Mouse (Mus musculus) lung, embryonic 14.5 days (tissue): ENCODE measurements around the gene Camk1g. TPM values are rescaled to one million over a fixed set of nuclear protein-coding genes. Genes with fewer than 3 reads are reported as not detected.

ENCODE experiments used
- ATAC-seq: fragments of 200-750 bp; cut with Nextera tagmentation; 2 replicates; pipeline ENCODE4 v1.8.0; 2017; ENCODE audit warnings: mild to moderate bottlenecking, moderate TSS enrichment, moderate library complexity; ENCODE audit not compliant: insufficient read depth
- DNase-seq: peaks from one replicate; pipeline ENCODE4 v3.0.0-alpha.2; 2015
- H3K27ac ChIP-seq: fragments of 300-500 bp; sonication (generic); 2 replicates; pipeline ENCODE4 v1.5.1; 2014; ENCODE audit warnings: low read depth, mild to moderate bottlenecking, moderate library complexity
- H3K27me3 ChIP-seq: fragments of 300-500 bp; sonication (generic); 2 replicates; pipeline ENCODE4 v1.6.1; 2014; ENCODE audit warnings: low read length, control low read depth; ENCODE audit not compliant: insufficient read depth
- H3K36me3 ChIP-seq: fragments of 300-500 bp; sonication (generic); 2 replicates; pipeline ENCODE4 v1.6.1; 2014; ENCODE audit warnings: control low read depth; ENCODE audit not compliant: insufficient read depth
- H3K4me1 ChIP-seq: fragments of 300-500 bp; sonication (generic); 2 replicates; pipeline ENCODE4 v1.6.1; 2014; ENCODE audit warnings: antibody characterized with exemption, control low read depth; ENCODE audit not compliant: insufficient read depth
- H3K4me2 ChIP-seq: fragments of 300-500 bp; sonication (generic); 2 replicates; pipeline ENCODE4 v1.6.1; 2014; ENCODE audit warnings: mild to moderate bottlenecking
- H3K4me3 ChIP-seq: fragments of 300-500 bp; sonication (generic); 2 replicates; pipeline ENCODE4 v1.5.1; 2014; ENCODE audit warnings: low read depth, low read length
- H3K9ac ChIP-seq: fragments of 300-500 bp; sonication (generic); 2 replicates; pipeline ENCODE4 v1.6.1; 2014
- H3K9me3 ChIP-seq: fragments of 300-500 bp; sonication (generic); 2 replicates; pipeline ENCODE4 v1.6.1; 2016; ENCODE audit warnings: low read depth, low read length, control low read depth
- CTCF ChIP-seq: IDR thresholded peaks from 2 replicates; pipeline ENCODE4 v1.5.1; 2016; ENCODE audit warnings: antibody characterized with exemption, low read depth
- WGBS: fragments of 180-500 bp; shearing (Covaris S2); extraction: QIAGEN DNeasy Blood & Tissue Kit; methylation state at CpG from one replicate; pipeline ENCODE4 v1.1.7; 2014; 5-methylcytosine and 5-hydroxymethylcytosine counted together
- polyA plus RNA-seq: library from polyadenylated mRNA; unstranded; fragments of >200 nt; fragmentation: Nextera tagmentation; extraction: Ambion mirVana; gene quantifications from 2 replicates; pipeline ENCODE4 v1.2.1, GENCODE M21; 2014

Camk1g gene
- polyA plus RNA-seq, 1 experiment from 2014 or later, result 28.4 TPM

- WGBS, result 62% methylated on average over 2 of the region's 2 CpGs
- no peak for ATAC-seq
- H3K27ac ChIP-seq, result no peak overlapping the region
- no peak for TF ChIP-seq CTCF
- H3K36me3 ChIP-seq, result no peaks in the 10 kb centered on the region
- no peak overlapping the region for H3K4me2 ChIP-seq
- no peak overlapping the region for H3K4me3 ChIP-seq
- no peak overlapping the region for H3K9ac ChIP-seq
- no peaks in the 10 kb centered on the region for H3K27me3 ChIP-seq
- no peak for DNase-seq
- peaks cover 15% of the 10 kb centered on the region; the same call in 1 of the 2 replicates for H3K4me1 ChIP-seq
- H3K9me3 ChIP-seq, result no peaks in the 10 kb centered on the region
Measured at GRCm38 (mm10) chr1:193387241-193387640, 17.1 kb upstream of the Camk1g start.

GRCm38 (mm10) chr1:193386136-193386535 lies 16.0 kb upstream of the Camk1g start:
- Histone ChIP-seq H3K4me2 (no peak overlapping the region), H3K27me3 (no peaks in the 10 kb centered on the region), H3K9me3 (no peaks in the 10 kb centered on the region), H3K4me1 (peaks cover 15% of the 10 kb centered on the region; the same call in 1 of the 2 replicates), H3K4me3 (no peak overlapping the region), H3K27ac (no peak overlapping the region), H3K9ac (no peak overlapping the region), H3K36me3 (no peaks in the 10 kb centered on the region)
- peak; percentile 36; the same call in 1 of the 2 replicates for ATAC-seq
- peak; percentile 95 for TF ChIP-seq CTCF
- WGBS, result under 1% methylated on average over 5 of the region's 5 CpGs
- peak; percentile 98 for DNase-seq

- Histone ChIP-seq H3K9me3 (no peaks in the 10 kb centered on the region), H3K27ac (peak overlapping the region; percentile 58; the same call in 1 of the 2 replicates), H3K36me3 (no peaks in the 10 kb centered on the region), H3K27me3 (no peaks in the 10 kb centered on the region), H3K4me1 (0 out of 2 replicates have a peak, but pooled peaks cover 9% of the 10 kb centered on the region), H3K4me3 (peak overlapping the region; percentile 40), H3K4me2 (peak overlapping the region; percentile 77), H3K9ac (peak overlapping the region; percentile 52)
- ATAC-seq (peak; percentile 68), DNase-seq (peak; percentile 85)
- peak; percentile 80 for TF ChIP-seq CTCF
- WGBS, result 2% methylated on average over 8 of the region's 8 CpGs
Measured at GRCm38 (mm10) chr1:193382841-193383462, 12.9 kb upstream of the Camk1g start.

- DNase-seq, result peak; percentile 91
- 2% methylated on average over 8 of the region's 8 CpGs for WGBS
- peak overlapping the region; percentile 71 for H3K27ac ChIP-seq
Measured at GRCm38 (mm10) chr1:193382435-193382834, 12.3 kb upstream of the Camk1g start.

GRCm38 (mm10) chr1:193381597-193382404 lies 11.7 kb upstream of the Camk1g start:
- H3K9ac ChIP-seq, result no peak overlapping the region
- H3K4me1 ChIP-seq, result 0 out of 2 replicates have a peak, but pooled peaks cover 9% of the 10 kb centered on the region
- peak overlapping the region; percentile 40 for H3K4me3 ChIP-seq
- DNase-seq, result peak; percentile 51
- no peaks in the 10 kb centered on the region for H3K36me3 ChIP-seq
- 19% methylated on average over 11 of the region's 11 CpGs for WGBS
- H3K27me3 ChIP-seq, result no peaks in the 10 kb centered on the region
- H3K9me3 ChIP-seq, result no peaks in the 10 kb centered on the region
- peak overlapping the region; percentile 77 for H3K4me2 ChIP-seq
- H3K27ac ChIP-seq, result peak overlapping the region; percentile 71
- peak; percentile 25 for ATAC-seq
- TF ChIP-seq CTCF, result no peak

More at GRCm38 (mm10) chr1:193382435-193382834, 12.3 kb upstream of the Camk1g start:
- 0 out of 2 replicates have a peak, but pooled peaks cover 9% of the 10 kb centered on the region for H3K4me1 ChIP-seq
- no peaks in the 10 kb centered on the region for H3K27me3 ChIP-seq
- H3K4me2 ChIP-seq, result peak overlapping the region; percentile 77
- no peaks in the 10 kb centered on the region for H3K36me3 ChIP-seq
- ATAC-seq, result peak; percentile 82
- H3K9me3 ChIP-seq, result no peaks in the 10 kb centered on the region
- peak overlapping the region; percentile 52 for H3K9ac ChIP-seq
- TF ChIP-seq CTCF, result no peak
- H3K4me3 ChIP-seq, result peak overlapping the region; percentile 40

- H3K4me1 ChIP-seq, result 0 out of 2 replicates have a peak, but pooled peaks cover 4% of the 10 kb centered on the region
- H3K4me3 ChIP-seq, result no peak overlapping the region
- ATAC-seq, result no peak
- 86% methylated on average over 5 of the region's 5 CpGs for WGBS
- H3K9ac ChIP-seq, result no peak overlapping the region
- no peaks in the 10 kb centered on the region for H3K27me3 ChIP-seq
- H3K27ac ChIP-seq, result no peak overlapping the region
- no peak for TF ChIP-seq CTCF
- H3K4me2 ChIP-seq, result no peak overlapping the region
- H3K36me3 ChIP-seq, result no peaks in the 10 kb centered on the region
- H3K9me3 ChIP-seq, result no peaks in the 10 kb centered on the region
- DNase-seq, result no peak
Measured at GRCm38 (mm10) chr1:193380877-193381276, 10.8 kb upstream of the Camk1g start.

- Histone ChIP-seq H3K4me1 (0 out of 2 replicates have a peak, but pooled peaks cover 4% of the 10 kb centered on the region), H3K4me2 (no peak overlapping the region), H3K36me3 (no peaks in the 10 kb centered on the region), H3K27me3 (no peaks in the 10 kb centered on the region), H3K9me3 (no peaks in the 10 kb centered on the region), H3K9ac (no peak overlapping the region), H3K4me3 (no peak overlapping the region), H3K27ac (no peak overlapping the region)
- no peak for TF ChIP-seq CTCF
- no peak for DNase-seq
- 61% methylated on average over 6 of the region's 6 CpGs for WGBS
- ATAC-seq, result no peak
Measured at GRCm38 (mm10) chr1:193379634-193380033, 9.5 kb upstream of the Camk1g start.
